Mouse (Mus musculus) layer of hippocampus, adult 2 months (tissue): ENCODE measurements around the gene Ubb. TPM values are rescaled to one million over a fixed set of nuclear protein-coding genes. Genes with fewer than 3 reads are reported as not detected.

ENCODE experiments used
- DNase-seq, 2 experiments: peaks; one replicate each; pipeline ENCODE4 v3.0.0; 2022; ENCODE audit warnings: low spot score in 2 of 2
- H3K27ac ChIP-seq: fragments of 200-600 bp; 2 replicates; pipeline ENCODE4 v1.8.1; 2022
- H3K4me3 ChIP-seq: fragments of 200-600 bp; 2 replicates; pipeline ENCODE4 v1.8.1; 2022; ENCODE audit warnings: mild to moderate bottlenecking
- CTCF ChIP-seq: fragments of 200-600 bp; conservative IDR thresholded peaks from 2 replicates; pipeline ENCODE4 v1.8.1; 2022; ENCODE audit warnings: antibody characterized with exemption, mild to moderate bottlenecking, moderate library complexity
- total RNA-seq, 2 experiments: library from RNA; stranded (reverse); gene quantifications; 2 replicates each; pipeline ENCODE4 v1.2.3; 2021

Gene Ubb
- total RNA-seq, 2 experiments from 2014 or later = 1,708 to 1,866 TPM

DNA sequence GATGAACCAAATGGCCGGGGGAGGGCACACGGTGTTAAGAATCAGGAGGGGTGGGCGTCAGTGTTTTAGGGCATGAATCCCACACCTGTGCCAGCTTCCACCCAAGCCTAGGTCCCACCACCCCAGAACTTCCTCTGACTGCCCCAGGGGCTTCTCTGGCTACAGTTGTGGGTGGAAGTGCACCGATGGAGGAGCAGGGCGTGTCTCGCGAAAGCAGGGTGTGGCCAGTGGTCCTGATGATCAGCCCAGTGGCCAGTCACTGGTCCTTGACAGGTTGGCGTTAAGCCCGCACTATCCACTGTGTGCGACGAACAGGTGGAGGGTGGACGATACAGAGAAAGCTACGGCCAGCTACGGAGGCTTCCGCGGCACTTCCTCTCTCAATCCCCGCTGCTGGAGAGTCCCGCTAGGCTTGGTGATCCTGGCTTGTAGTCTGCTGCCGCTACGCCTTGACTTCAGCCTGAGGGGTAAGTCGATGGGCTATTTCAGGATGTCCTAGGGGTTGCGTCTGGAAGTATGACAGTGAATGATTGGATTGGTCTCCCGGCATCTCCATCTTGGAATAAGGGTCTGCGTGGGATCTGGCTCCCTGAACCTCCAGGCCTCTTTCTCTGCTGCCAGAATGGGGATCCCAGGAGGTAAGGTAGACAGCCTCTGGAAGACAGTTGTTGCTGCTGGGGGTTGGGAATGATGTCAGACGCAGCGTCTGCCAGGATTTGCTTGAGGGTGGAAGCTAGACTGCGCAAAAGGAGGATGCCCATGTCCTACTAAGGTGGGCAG is 24.9 kb downstream of the Ubb start:
- TF ChIP-seq CTCF = no peak
- Histone ChIP-seq H3K4me3 (peak overlapping the region; percentile 85), H3K27ac (peak overlapping the region; percentile 88)
- DNase-seq = peak; percentile 27 to 41

DNA sequence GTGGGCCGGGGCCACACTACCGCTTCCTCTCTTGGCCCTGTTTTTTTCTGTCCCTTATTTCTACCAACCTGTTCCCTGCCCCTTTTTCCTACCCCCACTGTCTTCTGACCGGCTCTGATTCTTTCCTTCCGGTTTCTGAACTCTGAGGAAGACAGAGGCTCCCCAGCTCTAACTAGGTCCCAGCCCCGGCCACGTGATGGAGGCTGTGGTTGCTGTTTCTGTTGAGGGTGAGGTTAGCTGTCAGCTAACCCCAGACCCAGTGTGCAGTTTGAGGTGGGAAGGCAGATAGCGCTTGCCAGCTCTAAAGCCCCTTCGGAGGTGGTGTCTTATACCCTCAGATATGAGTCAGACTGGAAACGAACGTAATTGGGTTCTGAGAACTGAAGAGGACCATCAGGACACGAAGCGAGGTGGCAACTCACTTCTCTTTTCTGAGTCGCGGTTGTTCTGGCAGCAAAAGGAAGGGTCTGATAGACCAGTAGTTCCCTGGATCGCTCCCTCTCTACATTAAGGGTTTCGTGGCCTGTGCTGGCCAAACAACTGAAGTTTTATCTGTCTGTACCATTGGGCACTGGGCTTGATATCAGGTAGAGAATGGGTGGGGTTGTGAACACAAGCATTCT is 25.7 kb downstream of the Ubb start:
- H3K4me3 ChIP-seq = peak overlapping the region; percentile 85
- no peak for TF ChIP-seq CTCF
- DNase-seq = no peak
- H3K27ac ChIP-seq = peak overlapping the region; percentile 88

DNA sequence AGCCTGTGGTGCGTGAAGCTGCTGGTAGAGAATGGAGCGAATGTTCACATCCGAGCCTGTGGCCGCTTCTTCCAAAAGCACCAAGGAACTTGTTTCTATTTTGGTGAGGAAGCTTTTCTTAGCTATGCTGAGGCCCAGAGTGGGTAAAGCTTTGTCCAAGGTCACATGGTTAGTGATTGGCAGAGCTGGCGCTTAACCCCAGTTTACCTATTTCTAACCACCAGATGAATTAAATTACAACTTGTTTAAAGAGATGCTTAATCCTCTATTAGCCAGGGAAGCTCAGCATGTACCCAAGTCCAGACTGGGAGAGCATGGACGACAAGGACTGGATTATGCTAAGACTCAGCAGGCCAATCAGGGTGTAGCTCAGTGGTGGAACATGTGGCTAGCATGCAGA is 32.1 kb downstream of the Ubb start:
- no peak overlapping the region for H3K27ac ChIP-seq
- no peak overlapping the region for H3K4me3 ChIP-seq

DNA sequence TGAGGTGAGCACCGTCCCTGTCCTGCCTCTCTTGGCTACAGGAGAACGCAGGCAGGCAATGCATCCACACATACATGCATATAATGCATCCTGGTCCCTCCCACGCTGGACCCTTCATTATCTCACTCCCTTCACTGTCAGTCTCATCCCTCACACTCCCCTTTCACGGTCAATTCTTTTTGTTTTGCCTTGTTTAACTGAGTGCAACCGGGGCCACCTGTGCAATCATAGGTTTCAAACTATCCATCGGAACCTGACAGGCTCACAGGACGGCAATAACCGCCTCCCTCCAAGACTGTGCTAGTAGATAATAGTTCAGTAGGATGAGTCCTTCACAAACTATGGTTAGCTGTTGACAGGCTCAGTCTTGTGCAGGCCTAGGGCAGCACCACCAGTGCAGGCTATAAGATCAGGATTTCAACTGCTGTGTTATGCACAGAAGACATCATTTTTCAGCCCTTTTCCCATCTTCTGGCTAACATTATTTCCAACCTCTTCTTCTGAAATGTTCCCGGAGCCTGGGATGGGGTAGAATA is 33.8 kb downstream of the Ubb start:
- no peak overlapping the region for H3K27ac ChIP-seq
- no peak for TF ChIP-seq CTCF
- no peak overlapping the region for H3K4me3 ChIP-seq
- no peak for DNase-seq

More for the DNA sequence above, 32.1 kb downstream of the Ubb start:
- TF ChIP-seq CTCF = no peak
- no peak for DNase-seq

DNA sequence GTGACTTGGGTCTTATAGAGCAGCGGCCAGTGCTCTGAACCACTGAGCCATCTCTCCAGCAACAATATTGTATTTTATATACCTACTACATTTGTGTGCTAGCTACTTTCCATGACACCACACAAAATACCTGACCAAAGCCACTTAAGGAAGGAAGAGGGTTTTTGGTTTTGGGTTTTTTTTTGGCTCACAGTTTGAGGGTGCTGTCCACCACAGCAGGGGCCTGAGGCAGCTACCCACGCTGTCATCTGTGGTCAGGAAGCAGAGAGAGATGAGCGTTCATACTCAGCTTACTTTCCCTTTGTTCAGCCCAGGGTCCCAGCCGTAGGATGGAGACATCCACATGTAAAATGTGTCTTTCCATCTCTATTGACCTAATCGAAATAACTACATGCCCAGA is 36.1 kb downstream of the Ubb start:
- TF ChIP-seq CTCF = no peak
- DNase-seq = no peak
- Histone ChIP-seq H3K4me3 (no peak overlapping the region), H3K27ac (no peak overlapping the region)

DNA sequence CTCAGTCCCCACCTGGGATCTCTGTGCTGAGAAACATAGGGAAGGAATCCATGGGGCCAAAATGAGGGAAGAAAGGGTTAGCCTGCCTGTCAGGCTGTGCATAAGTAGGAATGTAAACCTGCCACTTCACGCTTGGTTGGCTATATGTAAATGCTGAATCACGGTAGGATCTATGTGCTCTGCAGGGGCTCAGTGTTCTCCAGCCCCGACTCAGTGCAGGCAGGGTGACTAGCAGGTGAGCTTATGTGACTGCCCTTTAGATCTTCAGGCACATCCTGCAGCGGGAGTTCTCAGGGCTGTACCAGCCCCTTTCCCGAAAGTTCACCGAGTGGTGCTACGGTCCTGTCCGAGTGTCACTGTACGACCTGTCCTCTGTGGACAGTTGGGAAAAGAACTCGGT is 38.4 kb downstream of the Ubb start:
- no peak for DNase-seq
- TF ChIP-seq CTCF = no peak
- Histone ChIP-seq H3K4me3 (no peak overlapping the region), H3K27ac (no peak overlapping the region)

DNA sequence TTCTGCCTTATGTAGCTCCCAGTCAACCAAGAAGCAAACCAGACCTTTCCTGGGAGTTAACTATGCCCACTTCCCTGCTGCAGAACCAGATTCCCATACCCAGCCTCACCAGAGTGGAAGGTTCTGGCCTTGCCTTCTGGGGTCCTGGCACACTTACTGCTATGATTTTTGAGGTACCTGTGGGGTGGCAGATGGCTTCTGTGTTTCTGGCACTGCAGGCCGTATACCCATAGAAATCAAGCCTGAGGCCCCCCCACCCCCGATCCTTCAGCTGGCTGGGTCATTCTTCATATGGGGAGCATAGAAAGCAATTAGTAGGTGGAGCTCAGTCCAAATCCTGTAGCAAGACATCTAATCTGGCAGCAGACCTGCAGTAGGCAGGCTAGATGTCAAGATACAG is 40.1 kb downstream of the Ubb start:
- no peak for DNase-seq
- Histone ChIP-seq H3K4me3 (no peak overlapping the region), H3K27ac (no peak overlapping the region)
- no peak for TF ChIP-seq CTCF

DNA sequence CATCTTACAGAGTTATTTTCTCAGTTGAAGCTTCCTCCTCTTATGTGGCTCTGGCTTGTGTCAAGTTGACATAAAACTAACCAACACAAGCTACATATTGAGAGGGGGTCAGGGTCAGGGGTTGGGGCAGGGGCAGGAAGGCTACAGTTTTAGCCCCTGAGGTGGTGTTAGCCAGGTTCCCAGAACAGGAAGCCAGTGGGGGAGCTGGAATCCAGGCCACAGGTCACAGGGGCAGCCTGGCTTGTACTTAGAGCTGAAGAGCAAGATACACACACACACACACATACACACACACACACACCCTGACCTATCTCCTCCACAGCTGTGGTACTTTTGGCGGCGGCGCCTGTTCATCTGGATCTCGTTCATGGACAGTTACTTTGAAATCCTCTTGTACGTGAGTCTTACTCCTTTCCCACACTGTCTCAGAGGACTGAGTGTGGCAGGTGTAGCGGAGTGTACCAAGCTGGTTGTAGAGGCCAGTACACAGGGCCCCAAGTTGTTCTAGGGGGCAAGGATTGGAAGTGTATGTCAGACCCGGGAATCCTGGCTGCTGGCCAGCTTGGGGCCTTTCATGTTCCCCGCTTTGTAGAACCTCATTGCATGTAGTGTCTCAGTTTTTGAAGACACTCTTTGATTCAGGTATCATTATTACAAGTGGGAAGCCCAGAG is 41.1 kb downstream of the Ubb start:
- TF ChIP-seq CTCF = no peak

DNA sequence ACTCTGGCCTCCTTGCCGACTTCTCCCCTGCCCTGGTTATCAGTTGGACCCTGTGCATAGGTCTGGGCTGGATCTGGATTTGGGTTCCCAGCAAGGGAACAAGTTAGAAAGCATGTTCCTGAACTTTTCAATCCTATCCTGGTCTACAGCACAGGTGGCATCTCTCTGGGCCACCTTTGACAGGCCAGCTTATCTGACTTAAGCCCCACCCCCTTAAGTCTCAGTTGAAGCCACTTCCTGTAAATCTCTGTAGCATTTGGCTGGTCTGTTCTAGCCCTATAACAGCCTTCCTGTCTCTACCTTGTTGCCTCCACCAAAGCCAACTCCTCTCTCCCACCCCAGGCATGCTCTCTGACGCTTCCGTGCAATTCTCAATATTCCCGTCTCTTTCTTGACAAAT is 47.6 kb downstream of the Ubb start:
- H3K4me3 ChIP-seq = no peak overlapping the region
- no peak for TF ChIP-seq CTCF

More for the DNA sequence above, 41.1 kb downstream of the Ubb start:
- Histone ChIP-seq H3K27ac (no peak overlapping the region), H3K4me3 (no peak overlapping the region)
- DNase-seq = no peak

DNA sequence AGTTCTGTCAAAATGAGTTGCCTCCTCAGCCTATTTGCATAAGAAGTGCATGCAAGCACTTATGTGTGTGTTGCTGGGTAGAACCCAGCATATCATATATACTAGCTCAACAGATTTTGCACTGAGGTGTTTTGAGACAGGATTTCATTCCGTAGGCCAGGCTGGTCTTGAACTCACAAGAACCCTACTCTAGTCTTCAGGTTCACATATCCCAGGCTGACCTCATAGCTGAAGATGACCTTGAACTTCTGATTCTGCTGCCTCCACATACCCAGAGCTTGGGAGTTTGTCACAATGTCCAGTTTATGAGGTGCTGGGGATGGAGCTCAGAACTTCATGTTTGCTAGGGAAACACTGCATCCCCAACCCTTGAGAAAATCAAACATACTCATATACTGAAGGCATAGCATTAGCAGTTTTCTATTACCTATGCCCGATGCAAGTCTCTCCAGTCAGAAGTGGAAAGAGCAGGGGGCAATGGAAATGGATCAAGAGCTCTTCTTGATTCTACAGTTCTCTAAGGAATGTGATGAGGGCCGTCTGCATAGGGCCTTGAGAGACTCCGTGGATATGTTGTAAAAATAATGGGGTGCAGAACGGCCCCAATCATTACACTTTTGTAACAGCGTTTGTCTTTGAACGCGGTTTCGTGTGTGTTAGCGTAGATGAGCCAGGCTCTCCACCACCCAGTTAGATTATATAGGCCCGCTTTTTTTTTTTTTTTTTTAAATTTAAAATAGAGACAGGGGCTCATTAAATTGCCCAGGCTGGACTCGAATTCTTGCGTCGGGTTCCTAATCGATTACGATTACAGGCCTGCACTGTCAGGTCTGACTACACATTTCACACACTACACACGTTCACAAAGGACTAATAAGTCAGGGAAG is 51.0 kb downstream of the Ubb start:
- TF ChIP-seq CTCF = no peak
- Histone ChIP-seq H3K4me3 (peak overlapping the region; percentile 82), H3K27ac (peak overlapping the region; percentile 99)
- no peak for DNase-seq

More for the DNA sequence above, 47.6 kb downstream of the Ubb start:
- H3K27ac ChIP-seq = no peak overlapping the region
- DNase-seq = no peak

Other genes with a start within 250 kb of the Ubb start
- gene Pigl, start 92.7 kb upstream of the Ubb start, total RNA-seq = 1 to 10 TPM; 7.3 to 8.7 TPM
- gene Ncor1, start 92.6 kb upstream of the Ubb start, total RNA-seq = 100 to 1,000 TPM; 300 to 303 TPM
- 10 to 100 TPM; 36.3 to 43.2 TPM for gene Cenpv, start 11.9 kb upstream of the Ubb start, total RNA-seq
- 10 to 100 TPM; 12.8 to 14.0 TPM for gene Trpv2, start 23.3 kb downstream of the Ubb start, total RNA-seq
- 1 to 10 TPM; 7.3 to 7.6 TPM for gene Lrrc75a, start 97.4 kb downstream of the Ubb start, total RNA-seq
- 10 to 100 TPM; 15.8 to 16.5 TPM for gene Mmgt2, start 97.5 kb downstream of the Ubb start, total RNA-seq
- gene Zfp287, start 180.7 kb downstream of the Ubb start, total RNA-seq = 10 to 100 TPM; 17.2 to 18.8 TPM
- gene Gm10428, start 201.9 kb downstream of the Ubb start, total RNA-seq = not detected
- 10 to 100 TPM; 24.3 to 33.1 TPM for gene Zfp286, start 238.3 kb downstream of the Ubb start, total RNA-seq